Mouse (Mus musculus) MEL (cell line): Measurements from ENCODE around the gene Mybpc3.

Experiments used
- CTCF ChIP-seq, 3 experiments: IDR thresholded peaks in 2 of 3; conservative IDR thresholded peaks in 1 of 3; 2 replicates each; pipeline ENCODE4 v1.5.1; 2011 to 2012; ENCODE audit warnings: low read length in 3 of 3, low read depth in 2 of 3, mild to moderate bottlenecking in 2 of 3, improper control_type of control experiment in 1 of 3, inconsistent platforms in 1 of 3, mixed read lengths in 1 of 3, moderate library complexity in 1 of 3; ENCODE audit not compliant: control insufficient read depth in 1 of 3, insufficient read depth in 1 of 3, poor library complexity in 1 of 3, severe bottlenecking in 1 of 3
- MAX ChIP-seq: IDR thresholded peaks from 2 replicates; pipeline ENCODE4 v1.6.1; 2011; ENCODE audit warnings: low read length, improper control_type of control experiment
- POLR2AphosphoS5 ChIP-seq: IDR thresholded peaks from 2 replicates; pipeline ENCODE4 v1.6.1; 2012; ENCODE audit warnings: low read depth, borderline replicate concordance, mild to moderate bottlenecking, inconsistent platforms, low read length, moderate library complexity, mixed read lengths
- RAD21 ChIP-seq: IDR thresholded peaks from 2 replicates; pipeline ENCODE4 v1.6.1; 2011; ENCODE audit warnings: mild to moderate bottlenecking, low read depth, low read length, improper control_type of control experiment
- SMC3 ChIP-seq: IDR thresholded peaks from 2 replicates; pipeline ENCODE4 v1.6.1; 2011; ENCODE audit warnings: low read depth, low read length, improper control_type of control experiment
- TAL1 ChIP-seq: IDR thresholded peaks from 2 replicates; pipeline ENCODE4 v1.6.1; 2012; ENCODE audit warnings: mild to moderate bottlenecking, inconsistent platforms, low read length, moderate library complexity, mixed read lengths
- USF1 ChIP-seq: IDR thresholded peaks from 2 replicates; pipeline ENCODE4 v1.6.1; 2014; ENCODE audit warnings: low read depth, mild to moderate bottlenecking, inconsistent platforms, low read length, improper control_type of control experiment, moderate library complexity

DNA sequence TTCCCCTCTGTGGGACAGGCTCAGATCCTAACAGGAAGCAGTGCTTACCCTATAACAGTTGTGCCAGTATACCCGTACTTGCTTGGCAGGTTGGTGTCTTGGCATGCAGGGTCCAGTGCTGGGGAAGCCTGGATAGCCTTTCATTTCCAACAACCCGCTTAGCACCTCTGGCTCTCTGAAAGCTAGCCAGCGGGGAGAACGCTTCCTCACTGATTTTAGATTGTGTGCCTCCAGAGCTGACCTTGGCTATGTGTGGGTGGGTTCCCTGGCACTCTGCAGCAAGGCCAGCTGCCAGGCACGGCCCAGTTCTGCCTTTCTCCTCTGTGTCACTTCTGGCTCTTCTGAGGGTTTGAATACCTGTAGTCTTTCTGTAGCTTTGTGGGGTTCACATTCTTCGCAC is 12.2 kb downstream of the Mybpc3 start:
- TF ChIP-seq USF1 (no peak), SMC3 (no peak), RAD21 (no peak), CTCF (IDR thresholded peaks at IDR 0.05 in 2 of 3, conservative IDR thresholded peaks at IDR 0.05 in 1 of 3; ENCODE audit: control insufficient read depth in 1 of 3, insufficient read depth in 1 of 3, low read depth in 2 of 3, low read length in 3 of 3, poor library complexity in 1 of 3, severe bottlenecking in 1 of 3) (no peak), TAL1 (no peak), MAX (no peak), POLR2AphosphoS5 (no peak)
